Mouse (Mus musculus): ENCODE measurements around the gene C130050O18Rik. TPM values are rescaled to one million over a fixed set of nuclear protein-coding genes. Genes with fewer than 3 reads are reported as not detected.

Gene C130050O18Rik
- polyA plus RNA-seq, 1 experiment from 2014 or later: 0.76 TPM

GRCm38 (mm10) chr5:139371118-139371517 lies 34.0 kb upstream of the C130050O18Rik start:
- H3K4me2 ChIP-seq: peak overlapping the region; percentile 89
- 67% methylated on average over 5 of the region's 5 CpGs for WGBS
- peaks cover 27% of the 10 kb centered on the region for H3K4me1 ChIP-seq (replicated peaks)
- peak overlapping the region; percentile 84 for H3K9ac ChIP-seq
- H3K27me3 ChIP-seq: no peaks in the 10 kb centered on the region
- no peak for ATAC-seq (replicated peaks; ENCODE audit: insufficient number of reproducible peaks, insufficient read depth, low FRiP score, low read depth)
- H3K4me3 ChIP-seq: peak overlapping the region; percentile 72
- H3K9me3 ChIP-seq (replicated peaks): no peaks in the 10 kb centered on the region
- H3K36me3 ChIP-seq: no peaks in the 10 kb centered on the region
- H3K27ac ChIP-seq: peak overlapping the region; percentile 86

GRCm38 (mm10) chr5:139371631-139372401 lies 33.3 kb upstream of the C130050O18Rik start:
- Histone ChIP-seq H3K4me3 (peak overlapping the region; percentile 72), H3K9me3 (replicated peaks) (no peaks in the 10 kb centered on the region), H3K27ac (peak overlapping the region; percentile 86), H3K4me1 (replicated peaks) (peaks cover 34% of the 10 kb centered on the region), H3K27me3 (no peaks in the 10 kb centered on the region), H3K4me2 (peak overlapping the region; percentile 89), H3K36me3 (no peaks in the 10 kb centered on the region), H3K9ac (peak overlapping the region; percentile 84)
- ATAC-seq (replicated peaks; ENCODE audit: insufficient number of reproducible peaks, insufficient read depth, low FRiP score, low read depth): peak; percentile 91
- WGBS: 1% methylated on average over 39 of the region's 39 CpGs

GRCm38 (mm10) chr5:139373126-139373525 lies 32.0 kb upstream of the C130050O18Rik start:
- Histone ChIP-seq H3K9ac (0 out of 2 replicates have a peak overlapping the region, but pooled peaks have one; percentile 84), H3K36me3 (no peaks in the 10 kb centered on the region), H3K9me3 (replicated peaks) (no peaks in the 10 kb centered on the region), H3K27ac (peak overlapping the region; percentile 13; the same call in 1 of the 2 replicates), H3K27me3 (no peaks in the 10 kb centered on the region), H3K4me1 (replicated peaks) (peaks cover 47% of the 10 kb centered on the region), H3K4me3 (no peak overlapping the region), H3K4me2 (no peak overlapping the region)
- no peak for ATAC-seq (replicated peaks; ENCODE audit: insufficient number of reproducible peaks, insufficient read depth, low FRiP score, low read depth)
- 67% methylated on average over 3 of the region's 3 CpGs for WGBS

DNA sequence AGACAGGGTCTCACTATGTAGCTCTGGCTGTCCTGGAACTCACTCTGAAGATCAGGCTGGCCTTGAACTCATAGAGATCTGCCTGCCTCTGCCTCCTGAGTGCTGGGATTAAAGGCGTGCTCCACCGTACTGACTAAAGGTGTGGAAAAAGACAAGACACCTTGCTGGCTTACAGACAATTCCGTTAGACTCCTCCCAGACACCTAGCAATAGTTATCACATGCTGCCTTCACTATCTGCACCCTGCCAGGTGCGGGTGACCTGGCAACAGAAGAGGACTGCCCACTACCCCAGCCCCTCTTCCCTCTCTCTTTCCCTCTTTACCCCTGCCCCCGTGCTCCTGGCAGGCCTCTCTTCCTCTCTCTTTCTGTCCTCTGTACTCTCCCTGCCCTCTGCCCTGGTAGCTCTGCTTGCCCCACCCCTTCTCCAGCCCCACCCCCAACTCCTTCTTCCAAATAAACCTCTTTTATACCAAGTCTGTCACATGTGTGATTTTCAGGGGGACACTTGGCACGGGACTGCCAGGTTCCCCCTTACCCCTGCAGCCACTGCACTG lies 31.1 kb upstream of the C130050O18Rik start:
- Histone ChIP-seq H3K4me3 (no peak overlapping the region), H3K27me3 (no peaks in the 10 kb centered on the region), H3K27ac (no peak overlapping the region), H3K36me3 (no peaks in the 10 kb centered on the region), H3K9me3 (replicated peaks) (no peaks in the 10 kb centered on the region), H3K9ac (no peak overlapping the region), H3K4me1 (replicated peaks) (peaks cover 55% of the 10 kb centered on the region), H3K4me2 (no peak overlapping the region)
- WGBS: 73% methylated on average over 6 of the region's 6 CpGs
- no peak for ATAC-seq (replicated peaks; ENCODE audit: insufficient number of reproducible peaks, insufficient read depth, low FRiP score, low read depth)

DNA sequence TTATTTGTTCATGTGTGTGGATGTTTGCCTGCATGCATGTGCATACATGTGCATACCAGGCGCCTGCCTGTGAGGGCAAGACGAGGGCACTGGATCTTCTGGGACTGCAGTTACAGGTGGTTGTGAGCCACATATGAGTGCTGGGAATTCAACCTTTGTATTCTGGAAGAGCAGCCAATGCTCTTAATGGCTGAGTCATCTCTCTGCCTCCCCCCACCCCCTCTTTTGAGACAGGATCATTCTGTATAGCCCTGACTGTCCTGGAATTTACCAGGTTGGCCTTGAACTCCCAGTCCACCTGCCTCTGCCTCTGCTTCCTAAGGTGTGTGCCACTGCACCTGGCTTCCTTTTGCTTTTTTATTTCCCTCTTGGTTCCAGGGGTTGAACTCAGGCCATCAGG lies 30.2 kb upstream of the C130050O18Rik start:
- H3K27ac ChIP-seq: no peak overlapping the region
- no peaks in the 10 kb centered on the region for H3K9me3 ChIP-seq (replicated peaks)
- no peak overlapping the region for H3K9ac ChIP-seq
- H3K4me2 ChIP-seq: no peak overlapping the region
- 79% methylated on average over 2 of the region's 2 CpGs for WGBS
- H3K27me3 ChIP-seq: no peaks in the 10 kb centered on the region
- H3K4me1 ChIP-seq (replicated peaks): peaks cover 63% of the 10 kb centered on the region
- H3K4me3 ChIP-seq: no peak overlapping the region
- no peak for ATAC-seq (replicated peaks; ENCODE audit: insufficient number of reproducible peaks, insufficient read depth, low FRiP score, low read depth)
- H3K36me3 ChIP-seq: no peaks in the 10 kb centered on the region

DNA sequence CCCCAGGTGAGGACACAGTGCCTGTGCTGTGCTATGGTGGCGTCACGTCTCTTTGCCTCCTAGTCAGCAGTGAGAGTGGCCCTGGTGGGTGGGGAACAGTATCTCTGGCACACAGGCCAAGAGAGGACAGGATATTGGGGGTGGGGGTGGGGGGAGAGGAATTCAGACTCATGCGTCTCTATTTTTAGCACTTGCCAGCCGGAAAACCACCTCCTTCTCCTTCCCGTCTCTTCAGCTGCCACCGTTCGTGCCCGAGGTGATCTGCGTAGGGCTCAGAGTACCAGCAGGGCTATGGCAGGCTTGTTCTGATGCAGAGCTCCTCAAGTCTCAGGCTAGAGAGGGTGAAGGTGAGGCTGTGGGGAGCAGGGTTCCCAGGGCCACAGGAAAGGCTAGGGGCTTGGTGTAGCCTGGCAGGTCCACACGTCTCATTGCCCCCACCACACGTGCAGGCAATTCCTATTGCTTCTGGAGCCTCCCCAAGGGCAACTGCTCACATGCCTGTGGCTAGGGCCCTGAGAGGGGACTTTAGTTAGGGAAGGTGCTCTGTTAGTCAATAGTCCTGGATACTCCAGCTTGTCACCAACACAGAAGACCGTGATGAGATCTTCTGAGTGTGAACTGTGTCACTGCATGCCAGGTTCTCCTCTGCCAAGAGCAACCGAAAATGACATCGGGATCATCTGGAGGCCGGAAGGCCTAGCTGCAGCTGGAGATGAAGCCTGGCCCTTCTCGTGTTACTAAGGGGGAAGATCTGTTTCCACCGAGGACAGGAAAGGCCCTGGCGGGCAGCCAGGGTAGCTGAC lies 27.4 kb upstream of the C130050O18Rik start, which contains the start of gene Gpr146:
Gene Gpr146, plus strand, starts transcription at position 230 of the 803 bp plus-strand sequence.
- WGBS: 10% methylated on average over 18 of the region's 18 CpGs
- Histone ChIP-seq H3K9ac (peak within 1 kb of the TSS; percentile 48), H3K27me3 (no peaks in the 10 kb centered on the region)

DNA sequence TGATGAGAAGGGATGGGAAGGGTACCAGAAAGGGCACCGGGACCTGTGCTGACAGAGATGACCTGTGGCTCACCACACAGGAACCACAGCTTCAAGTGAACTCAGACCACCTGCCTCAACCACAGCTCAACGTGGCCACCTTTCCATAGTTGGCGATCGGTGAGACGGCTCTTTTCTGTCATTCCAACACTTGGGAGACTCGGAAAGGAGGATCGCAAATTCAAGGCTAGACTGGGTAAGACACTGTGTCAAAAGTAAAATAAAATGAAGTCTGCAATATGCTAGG lies 26.9 kb upstream of the C130050O18Rik start:
- Histone ChIP-seq H3K9ac (0 out of 2 replicates have a peak overlapping the region, but pooled peaks have one; percentile 48), H3K27me3 (no peaks in the 10 kb centered on the region), H3K27ac (peak overlapping the region; percentile 98), H3K4me3 (peak overlapping the region; percentile 18; the same call in 1 of the 2 replicates), H3K36me3 (no peaks in the 10 kb centered on the region), H3K4me2 (peak overlapping the region; percentile 49), H3K4me1 (replicated peaks) (peaks cover 69% of the 10 kb centered on the region), H3K9me3 (replicated peaks) (no peaks in the 10 kb centered on the region)
- no peak for ATAC-seq (replicated peaks; ENCODE audit: insufficient number of reproducible peaks, insufficient read depth, low FRiP score, low read depth)
- WGBS: 71% methylated on average over 7 of the region's 7 CpGs

More for the DNA sequence above, 27.4 kb upstream of the C130050O18Rik start, which contains the start of gene Gpr146:
- peak; percentile 58 for ATAC-seq (replicated peaks; ENCODE audit: insufficient number of reproducible peaks, insufficient read depth, low FRiP score, low read depth)
- Histone ChIP-seq H3K27ac (peak within 1 kb of the TSS; percentile 98), H3K36me3 (no peaks in the 10 kb centered on the region), H3K4me1 (replicated peaks) (peaks cover 69% of the 10 kb centered on the region), H3K4me3 (peak within 1 kb of the TSS; percentile 18; the same call in 1 of the 2 replicates), H3K4me2 (peak within 1 kb of the TSS; percentile 81), H3K9me3 (replicated peaks) (no peaks in the 10 kb centered on the region)

GRCm38 (mm10) chr5:139378986-139379629 lies 26.0 kb upstream of the C130050O18Rik start:
- H3K4me1 ChIP-seq (replicated peaks): peaks cover 76% of the 10 kb centered on the region
- H3K27ac ChIP-seq: peak overlapping the region; percentile 98
- peak overlapping the region; percentile 81; the same call in 1 of the 2 replicates for H3K4me3 ChIP-seq
- no peaks in the 10 kb centered on the region for H3K9me3 ChIP-seq (replicated peaks)
- H3K27me3 ChIP-seq: no peaks in the 10 kb centered on the region
- peak overlapping the region; percentile 81 for H3K4me2 ChIP-seq
- H3K36me3 ChIP-seq: no peaks in the 10 kb centered on the region
- ATAC-seq (replicated peaks; ENCODE audit: insufficient number of reproducible peaks, insufficient read depth, low FRiP score, low read depth): peak; percentile 55
- 16% methylated on average over 21 of the region's 21 CpGs for WGBS
- no peak overlapping the region for H3K9ac ChIP-seq

- ATAC-seq (replicated peaks; ENCODE audit: insufficient number of reproducible peaks, insufficient read depth, low FRiP score, low read depth): no peak
- H3K36me3 ChIP-seq: no peaks in the 10 kb centered on the region
- H3K27me3 ChIP-seq: no peaks in the 10 kb centered on the region
- peak overlapping the region; percentile 81 for H3K4me2 ChIP-seq
- no peaks in the 10 kb centered on the region for H3K9me3 ChIP-seq (replicated peaks)
- H3K4me3 ChIP-seq: peak overlapping the region; percentile 81
- H3K9ac ChIP-seq: peak overlapping the region; percentile 78
- H3K4me1 ChIP-seq (replicated peaks): peaks cover 84% of the 10 kb centered on the region
- 14% methylated on average over 8 of the region's 8 CpGs for WGBS
- peak overlapping the region; percentile 98 for H3K27ac ChIP-seq
Observed at GRCm38 (mm10) chr5:139379771-139380384, 25.2 kb upstream of the C130050O18Rik start.

DNA sequence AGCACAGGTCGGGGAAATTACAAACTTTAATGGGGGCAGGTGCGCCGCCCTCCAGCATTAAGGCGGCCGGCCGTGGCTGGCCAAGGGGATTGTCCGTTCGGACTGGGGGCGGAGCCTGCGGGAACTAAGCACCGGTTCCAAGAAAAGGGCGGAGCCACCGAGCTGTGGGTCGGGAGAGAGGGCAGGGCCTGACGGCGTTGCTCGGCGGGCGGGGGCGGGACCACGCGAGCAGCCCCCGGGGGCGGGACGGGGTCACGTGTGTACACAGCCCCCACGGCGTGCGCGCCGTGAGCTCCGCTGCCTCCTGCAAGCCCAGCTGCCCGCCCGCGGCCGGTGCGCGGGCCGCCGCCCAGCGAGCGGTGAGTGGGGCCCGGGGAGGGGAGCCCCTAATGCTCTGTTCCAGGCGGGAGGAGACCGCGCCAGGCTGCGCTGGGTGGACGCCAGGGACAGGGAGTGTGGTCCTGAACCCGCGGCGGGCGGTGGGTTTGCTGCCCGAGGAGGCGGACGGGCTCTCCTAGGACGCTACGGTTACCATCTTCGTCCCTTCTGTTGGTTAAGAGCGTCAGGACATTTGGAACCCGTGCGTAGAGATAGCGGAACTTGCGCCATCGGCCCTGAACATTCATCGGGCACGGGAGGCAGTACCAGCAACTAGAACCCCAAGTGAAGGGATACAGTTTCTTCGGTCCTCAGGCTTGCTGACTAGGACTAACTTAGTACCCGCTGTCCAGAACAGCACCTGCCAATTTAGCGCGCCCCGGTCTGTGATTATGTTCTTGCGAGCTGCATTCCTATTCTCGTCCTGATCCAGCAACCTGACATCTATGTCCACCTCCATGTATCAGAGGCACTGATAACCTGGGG lies 24.5 kb upstream of the C130050O18Rik start:
- H3K4me1 ChIP-seq (replicated peaks): peaks cover 91% of the 10 kb centered on the region
- 1% methylated on average over 60 of the region's 73 CpGs for WGBS
- ATAC-seq (replicated peaks; ENCODE audit: insufficient number of reproducible peaks, insufficient read depth, low FRiP score, low read depth): peak; percentile 76

More for the DNA sequence above, 24.5 kb upstream of the C130050O18Rik start:
- peak overlapping the region; percentile 81 for H3K4me3 ChIP-seq
- H3K9me3 ChIP-seq (replicated peaks): no peaks in the 10 kb centered on the region
- peak overlapping the region; percentile 98 for H3K27ac ChIP-seq
- no peaks in the 10 kb centered on the region for H3K27me3 ChIP-seq
- H3K36me3 ChIP-seq: no peaks in the 10 kb centered on the region
- H3K4me2 ChIP-seq: peak overlapping the region; percentile 81
- H3K9ac ChIP-seq: peak overlapping the region; percentile 78

Measured in heart, embryonic 15.5 days (tissue).